ENCODE assay signal across 22 mouse cellular contexts in the genomic region with DNA sequence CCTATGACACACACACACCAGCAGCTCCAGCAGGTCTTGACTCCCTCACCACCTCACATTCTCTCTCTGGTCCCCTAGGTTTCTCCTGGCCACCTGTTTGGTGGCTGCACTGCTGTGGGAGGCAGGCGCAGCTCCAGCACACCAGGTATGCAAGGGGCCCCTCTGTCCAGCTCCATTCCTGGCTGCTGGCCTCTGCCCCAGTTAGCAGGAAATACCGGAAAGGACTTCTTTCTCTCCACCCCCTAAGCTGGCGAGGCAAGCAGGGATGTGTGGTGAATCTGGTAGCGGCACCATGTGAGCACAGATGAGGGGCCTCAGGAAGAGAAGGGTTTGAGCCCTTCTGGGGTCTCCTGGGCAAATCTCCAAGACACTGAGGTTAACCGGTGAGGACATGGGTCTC. TPM values are rescaled to one million over a fixed set of nuclear protein-coding genes. Genes with fewer than 3 reads are reported as not detected.
DNase-seq lines count a peak whose midpoint lies in the region; ATAC-seq lines count a peak whose summit lies in the region.
"Had no signal": no experiment of that assay in that cellular context is flagged by ENCODE, and none has a peak within 500 bp of the region (broad histone marks: within the 10 kb centered on the region; RNA-seq: fewer than 3 reads in every experiment).

No protein-coding gene starts in this region.

- no peaks in the 10 kb centered on the region for H3K36me3 ChIP-seq in embryonic facial prominence, embryonic 12.5 days
- no peaks in the 10 kb centered on the region for H3K36me3 ChIP-seq in embryonic facial prominence, embryonic 10.5 days (replicated peaks)
- H3K36me3 ChIP-seq in kidney, embryonic 15.5 days: no peaks in the 10 kb centered on the region; the same call in 1 of the 2 replicates
- no peaks in the 10 kb centered on the region for H3K36me3 ChIP-seq in stomach, embryonic 16.5 days (ENCODE audit: control insufficient read depth, insufficient read depth, low read length)
- no peaks in the 10 kb centered on the region for H3K36me3 ChIP-seq in forebrain, embryonic 10.5 days (replicated peaks)
- H3K36me3 ChIP-seq: embryonic facial prominence, embryonic 15.5 days; hindbrain, embryonic 12.5 days; lung, embryonic 15.5 days; midbrain, embryonic 12.5 days had no signal

- H3K27ac ChIP-seq in embryonic facial prominence, embryonic 12.5 days: no peak overlapping the region
- no peak overlapping the region for H3K27ac ChIP-seq in embryonic facial prominence, embryonic 10.5 days (replicated peaks)
- 0 out of 2 replicates have a peak overlapping the region, but pooled peaks have one; percentile 32 for H3K27ac ChIP-seq in kidney, embryonic 15.5 days
- no peak overlapping the region for H3K27ac ChIP-seq in stomach, embryonic 16.5 days (ENCODE audit: low read length)
- no peak overlapping the region for H3K27ac ChIP-seq in forebrain, embryonic 10.5 days
- H3K27ac ChIP-seq: embryonic facial prominence, embryonic 15.5 days; hindbrain, embryonic 12.5 days; lung, embryonic 15.5 days; macrophage; midbrain, embryonic 12.5 days; neural tube, embryonic 15.5 days had no signal

- H3K4me3 ChIP-seq in embryonic facial prominence, embryonic 12.5 days: no peak overlapping the region
- no peak overlapping the region for H3K4me3 ChIP-seq in embryonic facial prominence, embryonic 10.5 days
- no peak overlapping the region for H3K4me3 ChIP-seq in kidney, embryonic 15.5 days (replicated peaks)
- H3K4me3 ChIP-seq in stomach, embryonic 16.5 days (replicated peaks; ENCODE audit: low read length): no peak overlapping the region
- no peak overlapping the region for H3K4me3 ChIP-seq in forebrain, embryonic 10.5 days
- H3K4me3 ChIP-seq: embryonic facial prominence, embryonic 15.5 days; hindbrain, embryonic 12.5 days; lung, embryonic 15.5 days; midbrain, embryonic 12.5 days; neural tube, embryonic 15.5 days had no signal

- DNase-seq in embryonic facial prominence, embryonic 10.5 days (ENCODE audit: low spot score): no peak
- no peak for DNase-seq in kidney, adult 9 months
- DNase-seq in urinary bladder, adult 18-20 months (ENCODE audit: low spot score in 2 of 2): peak; percentile 43 to 50
- no peak for DNase-seq in urinary bladder, postnatal 10 days (ENCODE audit: low spot score)
- no peak for DNase-seq in forebrain, embryonic 10.5 days (ENCODE audit: extremely low spot score, low spot score)
- DNase-seq: cerebellum, adult 8-10 months; gastrocnemius, postnatal 10 days; heart, adult 18-20 months; thymus, adult 2 months had no signal

- H3K9ac ChIP-seq in embryonic facial prominence, embryonic 12.5 days: no peak overlapping the region
- H3K9ac ChIP-seq in kidney, embryonic 15.5 days: no peak overlapping the region
- peak overlapping the region; percentile 32; the same call in 1 of the 2 replicates for H3K9ac ChIP-seq in stomach, embryonic 16.5 days (ENCODE audit: low read length)
- H3K9ac ChIP-seq: embryonic facial prominence, embryonic 15.5 days; hindbrain, embryonic 12.5 days; lung, embryonic 15.5 days; midbrain, embryonic 12.5 days; neural tube, embryonic 15.5 days had no signal

- H3K4me1 ChIP-seq in embryonic facial prominence, embryonic 12.5 days: 0 out of 2 replicates have a peak, but pooled peaks cover 4% of the 10 kb centered on the region
- peaks cover 9% of the 10 kb centered on the region for H3K4me1 ChIP-seq in embryonic facial prominence, embryonic 10.5 days
- peaks cover 8% of the 10 kb centered on the region for H3K4me1 ChIP-seq in kidney, embryonic 15.5 days
- 0 out of 2 replicates have a peak, but pooled peaks cover 6% of the 10 kb centered on the region for H3K4me1 ChIP-seq in stomach, embryonic 16.5 days (ENCODE audit: control insufficient read depth, insufficient read depth, low read length)
- no peaks in the 10 kb centered on the region; the same call in 1 of the 2 replicates for H3K4me1 ChIP-seq in forebrain, embryonic 10.5 days
- H3K4me1 ChIP-seq: embryonic facial prominence, embryonic 15.5 days; hindbrain, embryonic 12.5 days; lung, embryonic 15.5 days; midbrain, embryonic 12.5 days; neural tube, embryonic 15.5 days had no signal

- H3K9me3 ChIP-seq in embryonic facial prominence, embryonic 12.5 days: no peaks in the 10 kb centered on the region
- no peaks in the 10 kb centered on the region for H3K9me3 ChIP-seq in embryonic facial prominence, embryonic 10.5 days
- H3K9me3 ChIP-seq in kidney, embryonic 15.5 days (replicated peaks): no peaks in the 10 kb centered on the region
- H3K9me3 ChIP-seq in stomach, embryonic 16.5 days (replicated peaks; ENCODE audit: control insufficient read depth, low read length): no peaks in the 10 kb centered on the region
- H3K9me3 ChIP-seq in forebrain, embryonic 10.5 days: no peaks in the 10 kb centered on the region
- H3K9me3 ChIP-seq: embryonic facial prominence, embryonic 15.5 days; G1E; hindbrain, embryonic 12.5 days; lung, embryonic 15.5 days; midbrain, embryonic 12.5 days; neural tube, embryonic 15.5 days had no signal

- H3K4me2 ChIP-seq in embryonic facial prominence, embryonic 12.5 days (replicated peaks): no peak overlapping the region
- no peak overlapping the region for H3K4me2 ChIP-seq in kidney, embryonic 15.5 days
- no peak overlapping the region for H3K4me2 ChIP-seq in stomach, embryonic 16.5 days (ENCODE audit: low read depth, low read length)
- H3K4me2 ChIP-seq: embryonic facial prominence, embryonic 15.5 days; hindbrain, embryonic 12.5 days; lung, embryonic 15.5 days; midbrain, embryonic 12.5 days; neural tube, embryonic 15.5 days had no signal

- ATAC-seq in embryonic facial prominence, embryonic 12.5 days (ENCODE audit: insufficient number of reproducible peaks, insufficient read depth, low FRiP score, low TSS enrichment): peak; percentile 36; the same call in 1 of the 2 replicates
- peak; percentile 57; the same call in 1 of the 2 replicates for ATAC-seq in kidney, embryonic 15.5 days (replicated peaks; ENCODE audit: low FRiP score)
- peak; percentile 65 for ATAC-seq in stomach, embryonic 16.5 days (ENCODE audit: insufficient read depth, low FRiP score)
- ATAC-seq: CD4-positive, CD25-positive, alpha-beta regulatory T cell, adult 4 months had no signal

- no peaks in the 10 kb centered on the region; the same call in 1 of the 2 replicates for H3K27me3 ChIP-seq in embryonic facial prominence, embryonic 12.5 days
- 0 out of 2 replicates have a peak, but pooled peaks cover 3% of the 10 kb centered on the region for H3K27me3 ChIP-seq in embryonic facial prominence, embryonic 10.5 days (replicated peaks; ENCODE audit: low read depth, poor library complexity, severe bottlenecking)
- H3K27me3 ChIP-seq in kidney, embryonic 15.5 days: no peaks in the 10 kb centered on the region
- H3K27me3 ChIP-seq in stomach, embryonic 16.5 days (ENCODE audit: control insufficient read depth, insufficient read depth, low read length): no peaks in the 10 kb centered on the region
- H3K27me3 ChIP-seq in forebrain, embryonic 10.5 days (ENCODE audit: poor library complexity, severe bottlenecking): 0 out of 2 replicates have a peak, but pooled peaks cover 4% of the 10 kb centered on the region
- H3K27me3 ChIP-seq: embryonic facial prominence, embryonic 15.5 days; hindbrain, embryonic 12.5 days; lung, embryonic 15.5 days; midbrain, embryonic 12.5 days; neural tube, embryonic 15.5 days had no signal

- 48% methylated on average over 5 of the region's 5 CpGs for WGBS in embryonic facial prominence, embryonic 12.5 days
- 65% methylated on average over 5 of the region's 5 CpGs for WGBS in embryonic facial prominence, embryonic 10.5 days
- WGBS in kidney, embryonic 15.5 days: 52% methylated on average over 5 of the region's 5 CpGs
- 45% methylated on average over 5 of the region's 5 CpGs for WGBS in stomach, embryonic 16.5 days
- 67% methylated on average over 5 of the region's 5 CpGs for WGBS in forebrain, embryonic 10.5 days

RNA-seq across cellular contexts. Expression of a gene that starts 1.8 kb away (rescaled TPM):
- not detected in 2 replicates for polyA plus RNA-seq in embryonic facial prominence, embryonic 12.5 days (2016; fragmentation: Nextera tagmentation; extraction: Ambion mirVana)
- not detected in 2 replicates for polyA plus RNA-seq in embryonic facial prominence, embryonic 10.5 days (2016; fragmentation: Nextera tagmentation; extraction: Ambion mirVana)
- 0.28 TPM in 1 of 2 replicates, not detected in the other for polyA plus RNA-seq in kidney, embryonic 15.5 days (2015; fragmentation: Nextera tagmentation; extraction: Ambion mirVana)
- polyA plus RNA-seq in stomach, embryonic 16.5 days (2015; fragmentation: Nextera tagmentation; extraction: Ambion mirVana): 139 and 141 TPM in 2 replicates
- not detected in 2 replicates for polyA plus RNA-seq in forebrain, embryonic 10.5 days (2016; fragmentation: Nextera tagmentation; extraction: Ambion mirVana)
- polyA plus RNA-seq: CD4-positive, CD25-positive, alpha-beta regulatory T cell, adult 4 months; cortical plate, adult 2 months; forebrain, embryonic 11.5 days; G1E; hindbrain, embryonic 12.5 days; lung, embryonic 15.5 days; macrophage; midbrain, embryonic 12.5 days; neural tube, embryonic 15.5 days had no signal

RNA-seq across cellular contexts. Expression of a gene that starts 7.3 kb away (rescaled TPM):
- 22.0 and 27.1 TPM in 2 replicates for polyA plus RNA-seq in embryonic facial prominence, embryonic 12.5 days (2016; fragmentation: Nextera tagmentation; extraction: Ambion mirVana)
- 12.4 and 15.9 TPM in 2 replicates for polyA plus RNA-seq in embryonic facial prominence, embryonic 10.5 days (2016; fragmentation: Nextera tagmentation; extraction: Ambion mirVana)
- 34.7 and 35.8 TPM in 2 replicates for polyA plus RNA-seq in kidney, embryonic 15.5 days (2015; fragmentation: Nextera tagmentation; extraction: Ambion mirVana)
- polyA plus RNA-seq in stomach, embryonic 16.5 days (2015; fragmentation: Nextera tagmentation; extraction: Ambion mirVana): 37.0 and 38.7 TPM in 2 replicates
- 11.5 and 12.1 TPM in 2 replicates for polyA plus RNA-seq in forebrain, embryonic 10.5 days (2016; fragmentation: Nextera tagmentation; extraction: Ambion mirVana)

RNA-seq across cellular contexts. Expression of a gene that starts 12.6 kb away (rescaled TPM):
- polyA plus RNA-seq in embryonic facial prominence, embryonic 12.5 days (2016; fragmentation: Nextera tagmentation; extraction: Ambion mirVana): 2.6 and 2.7 TPM in 2 replicates
- 0.98 and 1.4 TPM in 2 replicates for polyA plus RNA-seq in embryonic facial prominence, embryonic 10.5 days (2016; fragmentation: Nextera tagmentation; extraction: Ambion mirVana)
- polyA plus RNA-seq in kidney, embryonic 15.5 days (2015; fragmentation: Nextera tagmentation; extraction: Ambion mirVana): 1.4 and 2.1 TPM in 2 replicates
- 3.7 and 5.6 TPM in 2 replicates for polyA plus RNA-seq in stomach, embryonic 16.5 days (2015; fragmentation: Nextera tagmentation; extraction: Ambion mirVana)
- 0.58 and 2.1 TPM in 2 replicates for polyA plus RNA-seq in forebrain, embryonic 10.5 days (2016; fragmentation: Nextera tagmentation; extraction: Ambion mirVana)
- polyA plus RNA-seq: CD4-positive, CD25-positive, alpha-beta regulatory T cell, adult 4 months; G1E; macrophage had no signal

RNA-seq across cellular contexts. Expression of a gene that starts 20.6 kb away (rescaled TPM):
- 19.1 and 20.8 TPM in 2 replicates for polyA plus RNA-seq in embryonic facial prominence, embryonic 12.5 days (2016; fragmentation: Nextera tagmentation; extraction: Ambion mirVana)
- polyA plus RNA-seq in embryonic facial prominence, embryonic 10.5 days (2016; fragmentation: Nextera tagmentation; extraction: Ambion mirVana): 18.6 and 21.3 TPM in 2 replicates
- polyA plus RNA-seq in kidney, embryonic 15.5 days (2015; fragmentation: Nextera tagmentation; extraction: Ambion mirVana): 18.0 and 23.3 TPM in 2 replicates
- polyA plus RNA-seq in stomach, embryonic 16.5 days (2015; fragmentation: Nextera tagmentation; extraction: Ambion mirVana): 31.4 and 31.9 TPM in 2 replicates
- polyA plus RNA-seq in forebrain, embryonic 10.5 days (2016; fragmentation: Nextera tagmentation; extraction: Ambion mirVana): 17.2 and 17.3 TPM in 2 replicates

RNA-seq across cellular contexts. Expression of a gene that starts 21.3 kb away (rescaled TPM):
- 172 and 173 TPM in 2 replicates for polyA plus RNA-seq in embryonic facial prominence, embryonic 12.5 days (2016; fragmentation: Nextera tagmentation; extraction: Ambion mirVana)
- 174 and 178 TPM in 2 replicates for polyA plus RNA-seq in embryonic facial prominence, embryonic 10.5 days (2016; fragmentation: Nextera tagmentation; extraction: Ambion mirVana)
- polyA plus RNA-seq in kidney, embryonic 15.5 days (2015; fragmentation: Nextera tagmentation; extraction: Ambion mirVana): 166 and 171 TPM in 2 replicates
- polyA plus RNA-seq in stomach, embryonic 16.5 days (2015; fragmentation: Nextera tagmentation; extraction: Ambion mirVana): 156 and 158 TPM in 2 replicates
- polyA plus RNA-seq in forebrain, embryonic 10.5 days (2016; fragmentation: Nextera tagmentation; extraction: Ambion mirVana): 151 TPM in 2 replicates

Comparison
In these comparisons a context has a peak if more than half of its experiments do, and no peak if none do; other contexts are left out.
1. DNase-seq: peak in urinary bladder, adult 18-20 months (2 of 2); none in embryonic facial prominence, embryonic 10.5 days (single experiment), kidney, adult 9 months (single experiment), urinary bladder, postnatal 10 days (single experiment) and forebrain, embryonic 10.5 days (single experiment).
2. RNA of a gene that starts 1.8 kb away (polyA plus RNA-seq): 139 to 141 TPM in stomach, embryonic 16.5 days; 0.28 TPM in kidney, embryonic 15.5 days, not detected in embryonic facial prominence, embryonic 12.5 days, not detected in embryonic facial prominence, embryonic 10.5 days and not detected in forebrain, embryonic 10.5 days; every median in the first group is over 100 times any median in the second.
3. Peak in every context shown above with its lines, with median percentiles within 50 percentile points of each other: ATAC-seq.